26 mouse cellular contexts compared by ENCODE assay signal in genomic region chr17:84010492-84011060, GRCm38 (mm10).
DNase-seq lines count a peak whose midpoint lies in the region; ATAC-seq lines count a peak whose summit lies in the region.
"Had no signal": no experiment of that assay in that cellular context is flagged by ENCODE, and none has a peak within 500 bp of the region (broad histone marks: within the 10 kb centered on the region; RNA-seq: fewer than 3 reads in every experiment).

No protein-coding gene starts in this region.

- H3K36me3 ChIP-seq in stomach, embryonic 16.5 days (ENCODE audit: control insufficient read depth, insufficient read depth, low read length), result no peaks in the 10 kb centered on the region
- H3K36me3 ChIP-seq: embryonic facial prominence, embryonic 15.5 days; G1E; heart, embryonic 12.5 days; hindbrain, embryonic 15.5 days; liver, embryonic 12.5 days had no signal

- peak; percentile 60 for DNase-seq in retina, postnatal 1 day
- no peak for DNase-seq in retina, embryonic 14.5 days (ENCODE audit: low spot score)
- peak; percentile 62 for DNase-seq in NIH3T3 (ENCODE audit: low read depth)
- DNase-seq in induced T-regulatory cell, adult 2 months (ENCODE audit: low read depth), result peak; percentile 51
- DNase-seq in kidney, postnatal 36 days, result no peak
- no peak for DNase-seq in right cerebral cortex, postnatal 14 days
- no peak for DNase-seq in heart, postnatal 10 days
- DNase-seq: adrenal gland, postnatal 25 days; cerebellum, adult 18-20 months; cerebellum, postnatal 10 days; gastrocnemius, postnatal 25 days; heart, adult 2 months; kidney, adult 8-10 months; liver, postnatal 0 days; midbrain, embryonic 14.5 days had no signal

- intact Hi-C loops in heart, postnatal 10 days (cut with DNase I), result no loop called here

- H3K9me3 ChIP-seq in stomach, embryonic 16.5 days (replicated peaks; ENCODE audit: control insufficient read depth, low read length), result no peaks in the 10 kb centered on the region
- H3K9me3 ChIP-seq: embryonic facial prominence, embryonic 15.5 days; forebrain, embryonic 13.5 days; G1E; heart, embryonic 12.5 days; hindbrain, embryonic 15.5 days; liver, embryonic 12.5 days had no signal

- H3K27me3 ChIP-seq in stomach, embryonic 16.5 days (ENCODE audit: control insufficient read depth, insufficient read depth, low read length), result no peaks in the 10 kb centered on the region
- H3K27me3 ChIP-seq: embryonic facial prominence, embryonic 15.5 days; forebrain, embryonic 13.5 days; hindbrain, embryonic 15.5 days; liver, embryonic 12.5 days had no signal

- no peak overlapping the region for H3K4me3 ChIP-seq in stomach, embryonic 16.5 days (replicated peaks; ENCODE audit: low read length)
- H3K4me3 ChIP-seq: embryonic facial prominence, embryonic 15.5 days; forebrain, embryonic 13.5 days; heart, adult 2 months; heart, embryonic 12.5 days; hindbrain, embryonic 15.5 days; left cerebral cortex, adult 2 months; liver, embryonic 12.5 days had no signal

- peak overlapping the region; percentile 82 for H3K27ac ChIP-seq in stomach, embryonic 16.5 days (ENCODE audit: low read length)
- H3K27ac ChIP-seq: embryonic facial prominence, embryonic 15.5 days; forebrain, embryonic 13.5 days; heart, adult 2 months; hindbrain, embryonic 15.5 days; kidney, postnatal 0 days; liver, embryonic 12.5 days; macrophage had no signal

- 0 out of 2 replicates have a peak overlapping the region, but pooled peaks have one; percentile 20 for H3K9ac ChIP-seq in stomach, embryonic 16.5 days (ENCODE audit: low read length)
- H3K9ac ChIP-seq: embryonic facial prominence, embryonic 15.5 days; forebrain, embryonic 13.5 days; heart, embryonic 12.5 days; hindbrain, embryonic 15.5 days; liver, embryonic 12.5 days; liver, postnatal 0 days had no signal

- no peak overlapping the region for H3K4me2 ChIP-seq in stomach, embryonic 16.5 days (ENCODE audit: low read depth, low read length)
- H3K4me2 ChIP-seq: embryonic facial prominence, embryonic 15.5 days; forebrain, embryonic 13.5 days; heart, embryonic 12.5 days; hindbrain, embryonic 15.5 days; liver, embryonic 12.5 days had no signal

- H3K4me1 ChIP-seq in stomach, embryonic 16.5 days (ENCODE audit: control insufficient read depth, insufficient read depth, low read length), result peaks cover 15% of the 10 kb centered on the region; the same call in 1 of the 2 replicates

- no peak for ATAC-seq in stomach, embryonic 16.5 days (ENCODE audit: insufficient read depth, low FRiP score)
- ATAC-seq: forebrain, embryonic 13.5 days; intestine, embryonic 16.5 days; liver, embryonic 12.5 days; liver, postnatal 0 days had no signal

- WGBS in stomach, embryonic 16.5 days, result 58% methylated on average over 3 of the region's 3 CpGs

Comparison
In these comparisons a context has a peak if more than half of its experiments do, and no peak if none do; other contexts are left out.
1. DNase-seq: peak in retina, postnatal 1 day (single experiment), NIH3T3 (single experiment) and induced T-regulatory cell, adult 2 months (single experiment); none in retina, embryonic 14.5 days (single experiment), kidney, postnatal 36 days (0 of 2), right cerebral cortex, postnatal 14 days (single experiment) and heart, postnatal 10 days (0 of 2).